Mouse (Mus musculus) midbrain, embryonic 10.5 days (tissue): Measurements from ENCODE around the gene Ccer1. TPM values are rescaled to one million over a fixed set of nuclear protein-coding genes. Genes with fewer than 3 reads are reported as not detected.
"Not testable (repeated sequence)": the region's sequence is repeated elsewhere in the genome, so short reads cannot be mapped to it uniquely, and the experiment has no call there.

Source experiments
- DNase-seq: peaks from one replicate; pipeline ENCODE4 v3.0.0-alpha.2; 2017; ENCODE audit warnings: low spot score
- H3K27ac ChIP-seq: fragments of 300-500 bp; sonication (generic); replicated peaks from 2 replicates; pipeline ENCODE4 v1.5.1; 2016; ENCODE audit warnings: mild to moderate bottlenecking
- H3K27me3 ChIP-seq: fragments of 300-500 bp; sonication (generic); 2 replicates; pipeline ENCODE4 v1.6.1; 2016; ENCODE audit warnings: low read depth, mild to moderate bottlenecking; ENCODE audit not compliant: poor library complexity, severe bottlenecking
- H3K36me3 ChIP-seq: fragments of 300-500 bp; sonication (generic); 2 replicates; pipeline ENCODE4 v1.6.1; 2016; ENCODE audit warnings: mild to moderate bottlenecking, moderate library complexity
- H3K4me1 ChIP-seq: fragments of 300-500 bp; sonication (generic); 2 replicates; pipeline ENCODE4 v1.6.1; 2016
- H3K4me3 ChIP-seq: fragments of 300-500 bp; sonication (generic); 2 replicates; pipeline ENCODE4 v1.5.1; 2016; ENCODE audit warnings: mild to moderate bottlenecking, moderate library complexity
- H3K9me3 ChIP-seq: fragments of 300-500 bp; sonication (generic); replicated peaks from 2 replicates; pipeline ENCODE4 v1.6.1; 2016; ENCODE audit warnings: mild to moderate bottlenecking
- WGBS: fragments of 180-500 bp; shearing (Covaris S2); methylation state at CpG from one replicate; pipeline ENCODE4 v1.1.7; 2016; 5-methylcytosine and 5-hydroxymethylcytosine counted together
- polyA plus RNA-seq: library from polyadenylated mRNA; unstranded; fragments of >200 nt; fragmentation: Nextera tagmentation; extraction: Ambion mirVana; gene quantifications from 2 replicates; pipeline ENCODE4 v1.2.1, GENCODE M21; 2016

Gene Ccer1
- polyA plus RNA-seq, 1 experiment from 2014 or later = not detected

DNA sequence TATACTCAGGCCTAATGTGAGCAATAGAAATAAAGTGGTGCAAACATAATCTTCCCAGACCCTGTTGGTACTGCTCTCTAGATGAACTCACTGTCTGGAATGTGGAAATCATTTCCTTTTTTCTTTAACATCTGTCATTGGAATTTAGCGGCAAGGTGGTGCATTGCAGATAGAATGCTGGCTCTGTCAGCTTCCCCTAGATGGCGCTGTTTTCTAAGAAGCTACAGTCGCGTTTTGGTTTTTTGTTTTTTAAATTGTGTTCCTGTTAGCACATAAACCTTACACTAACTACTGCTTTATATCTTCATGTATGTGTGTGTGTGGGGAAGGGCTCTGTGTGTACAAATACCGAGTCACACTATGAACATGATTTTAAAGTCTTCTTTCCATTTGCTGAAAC is 19.8 kb downstream of the Ccer1 start:
- H3K27me3 ChIP-seq = no peaks in the 10 kb centered on the region
- 3% methylated on average over 5 of the region's 5 CpGs for WGBS
- no peaks in the 10 kb centered on the region for H3K4me1 ChIP-seq
- no peaks in the 10 kb centered on the region for H3K36me3 ChIP-seq
- no peaks in the 10 kb centered on the region for H3K9me3 ChIP-seq
- no peak overlapping the region for H3K27ac ChIP-seq
- no peak overlapping the region for H3K4me3 ChIP-seq
- peak; percentile 31 for DNase-seq

DNA sequence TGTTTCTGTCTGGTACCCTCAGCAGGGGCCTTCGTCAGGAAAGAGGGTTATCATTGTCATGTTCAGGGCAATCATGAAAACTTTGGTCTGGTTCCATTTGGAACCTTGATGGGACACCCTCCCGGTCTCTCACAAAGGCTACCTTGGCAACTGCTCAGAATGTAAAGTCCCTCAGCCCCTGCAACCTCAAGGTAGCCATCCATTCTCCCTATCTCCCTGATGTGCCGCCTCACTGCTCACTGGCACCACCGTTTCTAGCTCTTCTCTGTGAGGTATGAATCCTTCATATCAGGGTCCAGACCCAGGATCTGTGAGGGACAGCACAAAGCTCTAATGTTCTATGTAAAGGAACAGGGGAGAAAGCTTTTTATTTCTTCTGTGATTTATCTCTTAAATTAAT is 21.7 kb downstream of the Ccer1 start:
- no peak overlapping the region for H3K4me3 ChIP-seq
- 75% methylated on average over 4 of the region's 4 CpGs for WGBS
- no peaks in the 10 kb centered on the region for H3K9me3 ChIP-seq
- no peak overlapping the region for H3K27ac ChIP-seq
- no peaks in the 10 kb centered on the region for H3K27me3 ChIP-seq
- no peak for DNase-seq
- H3K36me3 ChIP-seq = no peaks in the 10 kb centered on the region
- H3K4me1 ChIP-seq = no peaks in the 10 kb centered on the region

- 91% methylated on average over 3 of the region's 3 CpGs for WGBS
- Histone ChIP-seq H3K36me3 (no peaks in the 10 kb centered on the region), H3K27ac (no peak overlapping the region), H3K4me3 (no peak overlapping the region), H3K9me3 (no peaks in the 10 kb centered on the region), H3K4me1 (no peaks in the 10 kb centered on the region), H3K27me3 (no peaks in the 10 kb centered on the region)
- no peak for DNase-seq
Measured at GRCm38 (mm10) chr10:97715289-97715906, 22.5 kb downstream of the Ccer1 start.

GRCm38 (mm10) chr10:97717233-97717632 is 24.4 kb downstream of the Ccer1 start:
- Histone ChIP-seq H3K27me3 (no peaks in the 10 kb centered on the region), H3K36me3 (no peaks in the 10 kb centered on the region), H3K27ac (no peak overlapping the region), H3K4me3 (no peak overlapping the region), H3K4me1 (no peaks in the 10 kb centered on the region), H3K9me3 (no peaks in the 10 kb centered on the region)
- no peak for DNase-seq
- WGBS = 86% methylated on average over 1 of the region's 1 CpGs

DNA sequence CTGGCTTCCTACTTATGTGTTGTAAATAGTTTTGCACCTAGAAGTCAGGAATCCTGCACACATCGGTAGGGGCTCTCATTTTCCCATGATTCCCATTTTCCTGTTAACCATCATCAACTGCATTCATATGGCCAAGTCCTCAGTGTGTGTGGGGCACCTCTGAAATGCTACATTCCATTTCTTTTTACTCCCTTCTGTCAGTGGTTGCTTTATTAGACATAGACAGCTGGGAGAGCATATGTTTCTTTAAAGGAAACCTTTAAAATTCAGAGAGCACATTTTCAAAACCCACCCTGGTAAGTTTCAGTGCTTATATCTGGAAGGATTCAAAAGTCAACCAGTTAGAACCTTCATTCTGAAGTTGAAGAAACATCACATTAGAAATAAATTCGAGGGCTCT is 25.2 kb downstream of the Ccer1 start:
- no peaks in the 10 kb centered on the region for H3K9me3 ChIP-seq
- H3K36me3 ChIP-seq = no peaks in the 10 kb centered on the region
- 81% methylated on average over 2 of the region's 2 CpGs for WGBS
- H3K27me3 ChIP-seq = no peaks in the 10 kb centered on the region
- no peak overlapping the region for H3K4me3 ChIP-seq
- no peak for DNase-seq
- H3K27ac ChIP-seq = no peak overlapping the region
- H3K4me1 ChIP-seq = no peaks in the 10 kb centered on the region

DNA sequence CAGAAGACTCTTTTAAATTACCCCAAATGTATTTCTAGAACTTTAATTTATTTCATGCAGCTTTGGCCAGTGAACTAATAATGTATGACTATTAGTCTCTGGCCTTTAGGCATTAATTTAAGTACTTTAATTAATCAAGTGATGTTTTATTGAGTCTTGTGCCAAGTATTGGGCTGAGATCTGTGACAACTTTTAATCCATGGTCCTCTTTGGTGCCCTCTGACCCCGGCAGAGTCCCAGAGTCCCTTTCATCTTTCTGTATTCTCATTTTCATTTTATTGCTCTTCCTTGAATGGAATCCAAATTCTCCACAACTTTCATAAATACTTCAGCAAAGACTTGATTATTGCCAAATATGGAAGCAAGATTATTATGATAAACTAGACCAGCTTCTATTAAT is 27.8 kb downstream of the Ccer1 start:
- WGBS = 97% methylated on average over 1 of the region's 1 CpGs
- no peak for DNase-seq
- Histone ChIP-seq H3K9me3 (no peaks in the 10 kb centered on the region), H3K27ac (no peak overlapping the region), H3K4me3 (no peak overlapping the region), H3K27me3 (no peaks in the 10 kb centered on the region), H3K36me3 (no peaks in the 10 kb centered on the region), H3K4me1 (no peaks in the 10 kb centered on the region)

GRCm38 (mm10) chr10:97722709-97723108 is 29.9 kb downstream of the Ccer1 start:
- WGBS = 93% methylated on average over 9 of the region's 9 CpGs
- H3K36me3 ChIP-seq = no peaks in the 10 kb centered on the region
- DNase-seq = no peak
- no peak overlapping the region for H3K4me3 ChIP-seq
- no peaks in the 10 kb centered on the region for H3K27me3 ChIP-seq
- H3K4me1 ChIP-seq = no peaks in the 10 kb centered on the region
- no peak overlapping the region for H3K27ac ChIP-seq
- H3K9me3 ChIP-seq = no peaks in the 10 kb centered on the region

GRCm38 (mm10) chr10:97725929-97726328 is 33.1 kb downstream of the Ccer1 start:
- Histone ChIP-seq H3K27ac (no peak overlapping the region), H3K36me3 (no peaks in the 10 kb centered on the region), H3K4me1 (no peaks in the 10 kb centered on the region), H3K9me3 (no peaks in the 10 kb centered on the region), H3K27me3 (no peaks in the 10 kb centered on the region), H3K4me3 (no peak overlapping the region)
- no peak for DNase-seq
- WGBS = 70% methylated on average over 1 of the region's 1 CpGs

- not testable (repeated sequence) for H3K27me3 ChIP-seq, H3K27ac ChIP-seq, DNase-seq, H3K4me1 ChIP-seq, H3K4me3 ChIP-seq, H3K9me3 ChIP-seq, H3K36me3 ChIP-seq
Measured at GRCm38 (mm10) chr10:97726655-97727054, 33.8 kb downstream of the Ccer1 start, which contains the start of gene C030005K15Rik. C030005K15Rik (minus strand) TSS chr10:97726755.

Other genes starting within 250 kb of the Ccer1 start
- 6.6 and 15.1 TPM in 2 replicates for gene Dcn, start 213.4 kb upstream of the Ccer1 start, polyA plus RNA-seq
- gene Lum, start 127.9 kb upstream of the Ccer1 start, polyA plus RNA-seq = 68.6 and 91.4 TPM in 2 replicates
- not detected in 2 replicates for gene Kera, start 86.2 kb upstream of the Ccer1 start, polyA plus RNA-seq
- 0.35 and 1.8 TPM in 2 replicates for gene Epyc, start 49.0 kb upstream of the Ccer1 start, polyA plus RNA-seq
- not detected in 2 replicates for gene C030005K15Rik, start 33.7 kb downstream of the Ccer1 start, polyA plus RNA-seq